Mouse (Mus musculus): ENCODE data around the gene Stap2. TPM values are rescaled to one million over a fixed set of nuclear protein-coding genes. Genes with fewer than 3 reads are reported as not detected.

Stap2 gene
- polyA plus RNA-seq, 1 experiment: 64.6 TPM

DNA sequence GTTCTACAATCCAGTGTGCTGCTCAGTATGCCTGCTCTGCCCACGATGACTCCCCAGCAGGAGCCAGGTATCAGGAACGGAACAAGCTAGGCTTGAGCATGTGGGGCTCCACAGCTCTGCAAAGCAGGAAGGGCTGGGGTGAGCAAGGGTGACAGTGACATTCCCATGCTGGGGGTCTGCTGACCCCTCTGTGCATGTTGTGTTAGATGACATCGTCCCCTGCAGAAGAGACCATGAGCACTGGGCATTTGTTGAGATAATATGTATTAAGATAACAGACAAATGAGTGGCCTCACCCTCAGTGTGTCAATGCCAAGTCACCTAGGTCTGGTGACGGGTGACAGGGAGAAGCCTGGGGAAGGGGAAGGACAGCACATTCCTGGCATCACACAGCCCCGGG lies 19.5 kb upstream of the Stap2 start:
- no peak for DNase-seq (ENCODE audit: low read depth)

- DNase-seq (ENCODE audit: low read depth): no peak
These were observed 19.1 kb upstream of the Stap2 start for GRCm38 (mm10) chr17:56024476-56024875.

- no peak for DNase-seq (ENCODE audit: low read depth)
These were observed 18.0 kb upstream of the Stap2 start for GRCm38 (mm10) chr17:56023386-56023785.

GRCm38 (mm10) chr17:56022989-56023290 lies 17.6 kb upstream of the Stap2 start:
- no peak for DNase-seq (ENCODE audit: low read depth)

DNA sequence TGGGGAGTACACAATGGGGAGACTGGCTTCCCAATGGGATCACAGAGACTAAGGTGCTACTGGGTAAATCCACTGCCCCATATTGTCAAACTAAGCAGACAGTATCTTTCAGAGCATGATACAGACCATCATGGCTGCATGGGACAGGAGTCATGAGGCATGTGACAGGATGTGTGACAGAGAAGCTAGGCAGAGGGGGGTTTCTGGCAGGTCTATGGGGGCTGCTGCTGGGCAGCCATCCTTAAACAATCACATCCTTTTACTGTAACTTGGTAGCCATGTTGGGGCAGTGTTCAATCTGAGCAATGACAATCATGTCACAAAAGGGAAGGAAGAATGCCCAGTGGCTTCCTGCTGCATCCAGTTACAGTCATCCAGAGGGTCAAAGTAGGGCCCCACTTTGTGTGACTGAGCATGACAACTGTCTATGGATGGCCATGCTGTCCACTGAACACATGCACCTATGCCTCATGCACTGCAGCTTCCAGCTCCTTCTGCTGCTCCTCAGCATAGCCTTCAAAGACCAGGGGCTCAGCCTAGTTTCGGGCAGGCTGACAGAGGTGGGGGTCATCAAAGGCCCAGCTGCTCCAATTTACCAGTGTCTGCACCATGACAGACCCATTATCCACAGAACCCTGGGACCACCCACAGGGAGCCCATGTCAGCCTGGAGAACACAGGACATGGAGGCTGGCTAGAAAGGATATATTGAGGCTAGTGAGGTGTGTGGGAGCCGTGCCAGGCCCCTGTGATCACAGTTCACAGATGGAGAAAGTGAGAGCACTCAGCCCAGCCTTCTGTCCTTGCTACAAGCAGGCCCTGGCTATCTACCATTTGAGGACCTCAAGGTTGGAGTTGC lies 17.0 kb upstream of the Stap2 start:
- DNase-seq (ENCODE audit: low read depth): no peak

GRCm38 (mm10) chr17:56021161-56021910 lies 16.0 kb upstream of the Stap2 start:
- no peak for DNase-seq (ENCODE audit: low read depth)

DNA sequence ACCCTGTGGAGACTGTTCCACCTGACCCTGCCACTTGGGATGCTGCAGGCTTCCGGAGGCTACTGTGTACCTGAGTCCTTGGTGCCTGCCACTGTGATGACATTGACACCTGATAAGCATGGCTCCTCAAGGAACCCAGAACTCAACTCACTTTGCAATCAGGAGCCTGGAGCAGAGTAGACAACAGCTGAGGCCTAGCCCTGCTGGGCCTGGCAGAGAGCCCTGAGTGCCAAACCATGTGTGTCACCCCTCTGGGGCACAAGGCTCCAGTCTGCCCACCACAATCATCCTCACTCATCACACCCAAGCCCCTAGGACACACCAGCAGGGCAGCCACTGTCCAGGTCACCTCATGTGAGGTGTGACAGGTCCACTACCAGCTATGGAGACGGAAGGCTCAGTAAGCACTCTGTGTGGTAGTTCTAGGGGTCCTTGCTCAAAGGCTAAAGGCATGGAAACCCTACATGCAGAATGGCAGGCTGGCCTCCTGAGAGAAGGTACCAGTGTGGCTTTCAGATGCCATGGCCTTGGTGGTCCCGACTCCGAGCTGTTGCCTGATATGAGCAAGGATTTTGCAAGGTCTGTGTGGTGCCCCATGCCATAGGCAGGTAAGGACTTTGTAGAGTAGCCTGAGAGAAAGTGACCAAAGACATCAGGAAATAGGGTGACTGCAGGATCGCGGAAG lies 15.2 kb upstream of the Stap2 start:
- no peak for DNase-seq (ENCODE audit: low read depth)

GRCm38 (mm10) chr17:56018347-56019131 lies 13.2 kb upstream of the Stap2 start:
- no peak for DNase-seq (ENCODE audit: low read depth)

DNA sequence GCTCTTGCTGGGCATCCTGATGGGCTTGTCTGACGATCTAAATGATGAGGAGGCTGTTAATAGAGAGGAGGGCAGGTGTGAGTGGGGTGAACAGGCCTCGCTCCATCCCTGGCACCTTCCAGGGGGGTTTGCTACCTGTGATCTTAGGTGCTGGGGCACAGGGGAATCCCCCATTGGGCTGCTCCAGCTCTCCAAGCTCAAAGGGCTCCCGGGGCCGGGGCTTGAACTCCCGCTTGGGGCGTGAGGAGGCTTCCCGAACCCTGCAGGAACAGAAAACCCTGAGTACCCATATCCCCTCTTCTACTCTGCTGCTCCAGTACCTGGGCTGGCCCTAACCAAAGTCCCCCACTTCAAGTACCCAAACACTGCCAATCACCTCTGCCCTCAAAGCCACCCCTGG lies 12.5 kb upstream of the Stap2 start:
- DNase-seq (ENCODE audit: low read depth): no peak

DNA sequence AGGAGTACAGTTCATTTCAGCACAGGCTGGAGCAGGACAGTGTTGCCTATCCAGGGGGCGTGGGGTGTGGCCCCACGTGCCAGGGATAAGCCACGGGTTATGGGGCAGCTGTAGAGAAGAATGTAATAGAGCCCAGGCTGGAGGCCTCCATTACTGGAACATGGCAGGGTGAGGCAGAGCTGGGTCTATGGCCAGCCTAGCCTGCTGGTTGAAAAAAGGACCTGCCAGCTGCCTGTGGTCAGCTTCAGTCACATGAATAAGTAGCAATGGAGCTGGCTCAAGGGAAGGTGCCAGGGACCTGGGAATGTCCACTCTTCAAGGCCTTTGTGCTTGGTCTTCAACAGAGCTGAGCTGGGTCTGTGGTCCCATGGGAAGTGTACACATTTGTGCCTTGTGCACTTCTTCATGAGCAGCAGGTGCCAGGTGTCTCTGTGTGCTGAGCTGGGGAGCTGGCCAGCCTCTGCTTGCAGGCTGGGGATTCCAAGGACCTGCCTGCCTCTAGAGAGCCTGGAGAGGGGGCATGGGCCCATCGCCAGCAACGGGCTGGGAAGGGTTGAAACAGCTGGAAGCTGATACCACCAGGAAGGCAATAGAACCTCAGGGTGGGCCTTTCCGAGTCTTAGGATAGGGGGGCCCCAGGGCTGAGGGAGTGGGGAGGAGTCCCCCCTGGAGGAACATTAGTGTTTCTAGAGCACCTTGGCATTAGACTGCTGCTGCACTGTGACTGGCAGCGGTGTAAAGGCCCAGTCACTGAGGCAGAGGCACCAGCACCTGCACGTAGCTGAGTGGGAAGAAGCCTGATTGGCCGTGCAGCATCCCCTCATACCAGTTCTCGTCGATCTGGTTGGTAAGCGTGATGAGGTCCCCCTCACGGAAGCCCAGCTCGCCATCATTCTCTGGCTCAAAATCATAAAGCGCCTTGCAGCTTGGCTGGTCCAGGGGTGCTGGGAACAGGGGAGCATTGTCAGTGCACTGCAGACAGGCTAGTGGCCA lies 11.7 kb upstream of the Stap2 start:
- DNase-seq (ENCODE audit: low read depth): no peak

DNA sequence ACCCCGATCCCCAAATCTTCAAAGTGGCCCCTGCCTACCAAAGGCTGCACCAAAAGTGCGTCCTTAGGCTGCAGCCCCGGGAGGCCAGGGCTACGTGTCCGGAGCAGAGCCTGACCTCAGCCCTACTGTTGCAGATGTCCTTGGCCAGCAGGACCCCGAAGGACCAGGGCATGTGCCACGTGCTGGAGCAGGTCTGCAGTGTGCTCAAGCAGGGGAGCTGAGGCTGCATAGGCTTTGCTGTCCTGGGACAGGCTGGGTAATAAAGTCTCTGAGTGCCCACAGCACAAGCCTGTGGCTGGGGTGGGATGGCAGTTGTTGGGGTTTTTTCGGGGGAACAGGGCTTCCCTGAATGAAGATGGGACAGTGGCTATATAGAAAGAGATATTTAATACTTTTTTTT lies 11.0 kb upstream of the Stap2 start:
- DNase-seq (ENCODE audit: low read depth): no peak

- no peak for DNase-seq (ENCODE audit: low read depth)
These were observed 9.9 kb upstream of the Stap2 start for GRCm38 (mm10) chr17:56015293-56015692.

- DNase-seq (ENCODE audit: low read depth): no peak
These were observed 6.1 kb upstream of the Stap2 start for GRCm38 (mm10) chr17:56011441-56011840.

- DNase-seq (ENCODE audit: low read depth): no peak
These were observed 5.3 kb upstream of the Stap2 start for GRCm38 (mm10) chr17:56010681-56011080.

DNA sequence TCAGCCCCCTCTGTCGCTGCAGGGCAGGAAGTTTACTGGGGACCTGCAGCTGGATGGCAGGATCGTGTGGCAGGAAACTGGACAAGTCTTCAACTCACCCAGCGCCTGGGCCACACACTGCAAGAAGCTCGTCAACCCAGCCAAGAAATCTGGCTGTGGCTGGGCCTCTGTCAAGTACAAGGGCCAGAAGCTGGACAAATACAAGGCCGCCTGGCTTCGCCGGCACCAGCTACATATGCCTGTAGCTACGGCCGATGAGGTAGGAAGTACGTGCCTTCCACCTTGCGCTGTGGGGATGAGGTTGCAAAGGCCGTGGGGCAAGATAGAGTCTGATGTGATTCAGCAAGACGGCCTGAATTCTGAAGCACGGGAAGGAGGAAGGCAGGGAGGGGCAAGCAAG lies 4.9 kb upstream of the Stap2 start:
- DNase-seq (ENCODE audit: low read depth): no peak

DNA sequence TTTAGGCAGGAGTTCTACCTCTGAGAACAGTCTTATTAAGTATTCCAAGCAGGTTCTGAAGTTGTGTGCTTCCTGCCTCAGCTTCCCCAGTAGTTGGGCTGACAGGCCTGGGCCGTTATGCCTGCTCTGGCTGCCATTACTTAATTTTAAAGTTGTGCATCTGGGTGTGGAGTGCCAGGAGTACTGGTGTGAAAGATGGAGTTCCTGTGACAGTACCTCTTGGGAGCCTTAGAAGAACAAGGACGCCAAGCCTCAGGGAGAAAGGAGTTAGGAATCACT lies 4.5 kb upstream of the Stap2 start:
- no peak for DNase-seq (ENCODE audit: low read depth)

GRCm38 (mm10) chr17:56009088-56009961 lies 3.9 kb upstream of the Stap2 start:
- DNase-seq (ENCODE audit: low read depth): no peak

DNA sequence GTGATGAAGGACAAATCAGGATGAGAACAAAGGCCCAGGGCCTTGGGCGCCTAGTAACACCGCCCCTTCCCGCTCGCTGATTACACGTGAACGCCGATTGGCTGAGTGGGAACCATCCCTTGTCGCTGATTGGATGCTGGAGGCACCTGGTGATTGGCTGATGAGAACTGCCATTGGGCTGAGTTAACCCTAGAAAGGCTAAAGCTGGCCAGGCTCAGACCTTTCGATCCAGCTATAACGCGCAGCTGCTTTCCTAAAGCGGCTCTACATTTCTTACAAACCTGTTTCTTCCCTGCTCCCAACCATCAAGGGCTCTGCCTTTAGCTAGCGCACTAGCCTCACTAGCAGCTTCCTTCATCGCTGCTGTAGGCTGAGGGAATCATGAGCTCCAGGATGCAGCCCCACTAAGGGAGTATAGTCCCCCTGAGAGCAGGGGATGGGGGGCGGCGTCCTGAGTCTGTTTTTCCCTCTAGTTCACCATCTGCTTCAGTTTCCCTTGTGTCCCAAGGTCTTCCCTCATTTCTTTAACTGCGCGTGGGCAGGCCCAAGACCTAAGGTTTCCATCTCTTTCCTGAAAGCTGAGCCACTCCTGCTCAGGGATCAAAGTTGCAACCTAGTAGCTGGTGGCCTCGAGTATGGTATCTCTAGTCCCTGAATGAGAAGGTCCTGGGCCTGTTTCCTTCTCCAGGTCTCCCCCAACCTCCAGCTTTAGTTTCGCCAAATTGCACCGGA lies 3.1 kb upstream of the Stap2 start:
- peak; percentile 83 for DNase-seq (ENCODE audit: low read depth)
